Mouse (Mus musculus) embryo, embryonic 10 days (tissue): Measurements from ENCODE around the gene Pcnt.

Experiments used
- DNase-seq: peaks from one replicate; pipeline ENCODE4 v3.0.0-alpha.2; 2015; ENCODE audit warnings: low spot score

Pcnt gene

GRCm38 (mm10) chr10:76442178-76443088 is at the start of gene Pcnt:
Gene Pcnt, minus strand, starts transcription at chr10:76442786.
- DNase-seq, result peak; percentile 99

GRCm38 (mm10) chr10:76489205-76489604 is 46.6 kb upstream of the Pcnt start:
- no peak for DNase-seq

- no peak for DNase-seq
Observed at GRCm38 (mm10) chr10:76488265-76488664, 45.7 kb upstream of the Pcnt start.

GRCm38 (mm10) chr10:76486302-76486701 is 43.7 kb upstream of the Pcnt start:
- no peak for DNase-seq

- DNase-seq, result no peak
Observed at GRCm38 (mm10) chr10:76481480-76481879, 38.9 kb upstream of the Pcnt start.

- no peak for DNase-seq
Observed at GRCm38 (mm10) chr10:76480851-76481250, 38.3 kb upstream of the Pcnt start.

GRCm38 (mm10) chr10:76473759-76474158 is 31.2 kb upstream of the Pcnt start:
- no peak for DNase-seq

GRCm38 (mm10) chr10:76468203-76469162 is 25.9 kb upstream of the Pcnt start, which contains the start of the genes Mcm3ap and Ybey:
Gene Mcm3ap, plus strand, starts transcription at chr10:76468927.
Gene Ybey, minus strand, starts transcription at chr10:76469114.
- DNase-seq, result peak; percentile 92

- DNase-seq, result no peak
Observed at GRCm38 (mm10) chr10:76462721-76463120, 20.1 kb upstream of the Pcnt start.

- no peak for DNase-seq
Observed at GRCm38 (mm10) chr10:76462312-76462711, 19.7 kb upstream of the Pcnt start.

GRCm38 (mm10) chr10:76461255-76461654 is 18.7 kb upstream of the Pcnt start:
- DNase-seq, result no peak

- DNase-seq, result peak; percentile 67
Observed at GRCm38 (mm10) chr10:76455289-76455688, 12.7 kb upstream of the Pcnt start.

- DNase-seq, result no peak
Observed at GRCm38 (mm10) chr10:76448851-76449250, 6.3 kb upstream of the Pcnt start, which contains the start of gene 2610028H24Rik. Gene 2610028H24Rik, plus strand, starts transcription at chr10:76449081.

- DNase-seq, result no peak
Observed at GRCm38 (mm10) chr10:76447406-76448229, 5.0 kb upstream of the Pcnt start.

GRCm38 (mm10) chr10:76445996-76446681 is 3.6 kb upstream of the Pcnt start:
- no peak for DNase-seq

GRCm38 (mm10) chr10:76440281-76440680 is 2.3 kb downstream of the Pcnt start, which contains the start of gene AC141477.1:
Gene AC141477.1, minus strand, starts transcription at chr10:76440444.
- DNase-seq, result no peak

- no peak for DNase-seq
Observed at GRCm38 (mm10) chr10:76439107-76439890, 3.3 kb downstream of the Pcnt start.

- DNase-seq, result no peak
Observed at GRCm38 (mm10) chr10:76433925-76434324, 8.7 kb downstream of the Pcnt start.

- no peak for DNase-seq
Observed at GRCm38 (mm10) chr10:76425674-76426073, 16.9 kb downstream of the Pcnt start.

GRCm38 (mm10) chr10:76416811-76417210 is 25.8 kb downstream of the Pcnt start:
- DNase-seq, result no peak
